Mouse (Mus musculus): ENCODE measurements around the gene Rgs6.

DNA sequence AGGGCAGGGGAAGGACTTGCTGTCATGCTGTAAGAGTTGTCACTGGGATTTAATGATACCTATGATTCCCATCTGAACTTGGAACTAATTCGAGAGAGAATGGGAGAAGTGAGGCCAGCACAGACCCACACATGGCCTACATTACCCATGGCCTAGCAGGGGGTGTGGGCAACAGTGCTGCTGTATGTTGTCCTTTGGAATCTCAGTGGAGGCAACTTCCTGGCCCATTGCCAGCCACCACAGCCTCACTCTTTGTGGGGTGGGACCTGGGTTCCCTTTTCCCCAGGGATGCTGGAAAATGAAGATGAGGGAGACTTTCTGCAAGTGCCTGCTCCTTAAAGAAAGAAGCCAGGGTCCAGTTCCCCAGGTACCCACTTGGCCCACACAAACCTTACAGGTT lies 383.1 kb downstream of the Rgs6 start:
- TF ChIP-seq CTCF (IDR thresholded peaks at IDR 0.05; ENCODE audit: borderline replicate concordance, extremely low read depth, insufficient read depth, insufficient read length) (no peak), POLR2A (IDR thresholded peaks at IDR 0.05; ENCODE audit: borderline replicate concordance, extremely low read depth, insufficient read depth, insufficient read length, poor library complexity, severe bottlenecking) (no peak)

Data from brain, embryonic 14.5 days (tissue).